Mouse (Mus musculus): ENCODE measurements around the gene Rarg. TPM values are rescaled to one million over a fixed set of nuclear protein-coding genes. Genes with fewer than 3 reads are reported as not detected.

Rarg gene
- polyA plus RNA-seq, 1 experiment from 2014 or later: 16.7 TPM

DNA sequence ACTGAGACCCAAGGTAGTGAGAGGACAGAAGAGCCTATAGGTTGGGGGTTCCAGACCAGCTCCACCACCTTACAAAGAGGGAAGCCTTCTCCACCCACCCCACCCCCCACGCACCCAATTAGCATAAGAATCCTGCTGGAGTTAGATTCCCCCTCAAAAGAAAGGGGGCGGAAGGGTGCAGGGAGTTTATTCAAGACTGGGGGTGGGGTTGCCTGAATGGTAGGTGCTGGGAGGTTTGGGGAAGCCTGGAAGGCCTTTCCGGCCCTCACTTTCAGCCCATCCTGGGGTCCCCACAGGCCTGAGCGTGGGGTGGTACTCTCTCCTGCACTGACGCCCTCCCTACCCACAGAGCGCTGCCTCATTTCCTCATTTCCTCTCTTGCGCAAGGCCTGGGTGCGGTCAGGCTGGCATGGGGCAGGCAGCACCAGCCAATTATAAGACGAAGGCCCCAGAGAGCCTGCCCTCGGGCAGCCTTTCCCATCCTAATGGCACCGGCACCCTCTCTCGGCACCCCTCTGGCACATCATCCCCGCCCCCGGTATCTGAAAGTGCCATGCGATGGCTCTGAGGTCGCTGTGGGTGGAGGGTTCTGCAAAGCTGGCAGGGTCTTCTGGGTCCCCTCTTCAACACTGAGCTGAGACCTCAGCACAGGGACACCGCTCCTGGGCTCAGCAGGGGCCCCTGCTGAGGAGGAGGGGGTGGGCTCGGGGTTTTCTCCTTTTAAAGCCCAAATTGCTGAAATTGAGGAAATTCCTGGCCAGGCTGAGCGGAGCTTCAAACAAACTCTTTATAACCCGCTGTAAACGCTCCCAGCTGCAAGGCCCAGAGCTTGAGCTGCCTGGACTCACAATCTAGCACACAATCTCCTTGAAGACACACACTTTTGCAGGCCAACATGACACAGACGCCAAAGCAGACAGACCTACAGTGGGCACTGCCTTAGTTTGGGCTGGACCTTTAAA lies 13.8 kb downstream of the Rarg start:
- Histone ChIP-seq H3K27ac (no peak overlapping the region), H3K36me3 (replicated peaks) (no peaks in the 10 kb centered on the region), H3K4me3 (replicated peaks) (0 out of 2 replicates have a peak overlapping the region, but pooled peaks have one; percentile 1), H3K4me1 (peaks cover 49% of the 10 kb centered on the region), H3K4me2 (peak overlapping the region; percentile 31), H3K27me3 (peaks cover 71% of the 10 kb centered on the region), H3K9me3 (no peaks in the 10 kb centered on the region), H3K9ac (0 out of 2 replicates have a peak overlapping the region, but pooled peaks have one; percentile 29)
- WGBS: 8% methylated on average over 22 of the region's 22 CpGs
- no peak for ATAC-seq (ENCODE audit: low FRiP score)

DNA sequence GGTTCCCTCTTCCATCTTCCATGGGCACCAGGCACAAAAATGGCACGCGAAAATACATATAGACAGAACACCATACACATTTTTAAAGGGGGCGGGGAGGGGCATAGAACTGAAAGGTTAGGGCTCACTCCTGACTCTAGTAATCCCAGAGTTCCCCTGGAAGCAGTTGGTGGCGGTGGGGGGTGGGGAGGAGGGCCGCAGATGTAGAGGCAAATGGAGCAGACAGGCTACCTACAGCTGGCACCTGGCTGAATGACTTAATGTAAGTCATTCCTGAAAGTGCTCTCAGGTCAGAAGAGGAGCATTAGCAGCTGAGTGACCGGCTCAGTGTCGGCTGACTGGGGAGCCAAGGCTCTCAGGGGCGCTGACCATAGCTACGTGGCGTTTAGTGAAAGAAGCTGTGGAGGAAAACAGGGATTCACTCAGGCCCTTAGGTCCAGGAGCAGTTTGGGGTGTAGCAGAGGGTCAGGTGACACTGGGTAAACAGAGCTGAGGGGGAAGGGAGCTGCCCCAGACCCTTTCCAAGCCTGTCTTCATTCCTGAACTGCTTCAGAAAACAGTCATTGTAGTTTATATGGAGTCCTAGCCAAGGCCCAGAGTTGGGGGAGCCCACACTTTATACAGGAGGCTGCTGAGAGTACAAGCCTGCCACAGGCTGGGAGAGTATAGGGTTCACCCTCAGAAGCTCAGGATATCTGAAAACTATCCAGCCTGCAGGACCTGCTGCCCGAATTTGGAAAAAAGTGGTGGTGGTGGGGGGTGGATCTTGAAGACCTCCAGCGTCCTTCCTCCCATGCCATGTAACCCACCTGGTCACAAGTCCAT lies 14.7 kb downstream of the Rarg start:
- no peak for ATAC-seq (ENCODE audit: low FRiP score)
- Histone ChIP-seq H3K4me3 (replicated peaks) (no peak overlapping the region), H3K4me1 (peaks cover 42% of the 10 kb centered on the region), H3K4me2 (no peak overlapping the region), H3K9ac (no peak overlapping the region), H3K27ac (no peak overlapping the region), H3K9me3 (no peaks in the 10 kb centered on the region), H3K36me3 (replicated peaks) (no peaks in the 10 kb centered on the region), H3K27me3 (peaks cover 64% of the 10 kb centered on the region)
- 28% methylated on average over 12 of the region's 12 CpGs for WGBS

DNA sequence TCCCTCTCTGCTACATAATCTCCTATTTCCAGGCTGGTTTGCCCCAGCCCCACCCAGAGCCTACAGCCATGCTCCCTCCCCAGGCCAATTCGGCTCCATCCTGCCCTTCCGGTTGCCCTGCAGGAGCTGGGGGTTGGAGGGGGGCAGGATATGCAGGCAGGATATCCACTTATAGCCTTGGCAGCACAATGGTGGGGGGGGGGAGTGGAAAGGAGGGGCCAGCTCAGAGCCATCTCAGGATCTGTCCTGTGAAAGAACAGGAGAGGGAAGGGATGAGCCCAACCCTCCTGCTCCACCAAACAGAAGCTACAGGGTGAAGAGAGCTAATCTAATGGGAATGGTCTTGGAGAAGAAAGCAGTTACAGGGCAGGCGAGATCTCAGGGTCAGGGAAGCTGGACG lies 16.7 kb downstream of the Rarg start:
- Histone ChIP-seq H3K27me3 (peaks cover 47% of the 10 kb centered on the region), H3K4me1 (peaks cover 26% of the 10 kb centered on the region), H3K4me3 (replicated peaks) (no peak overlapping the region), H3K9me3 (no peaks in the 10 kb centered on the region), H3K36me3 (replicated peaks) (no peaks in the 10 kb centered on the region), H3K4me2 (no peak overlapping the region), H3K9ac (no peak overlapping the region), H3K27ac (no peak overlapping the region)
- WGBS: 90% methylated on average over 4 of the region's 4 CpGs
- ATAC-seq (ENCODE audit: low FRiP score): no peak

DNA sequence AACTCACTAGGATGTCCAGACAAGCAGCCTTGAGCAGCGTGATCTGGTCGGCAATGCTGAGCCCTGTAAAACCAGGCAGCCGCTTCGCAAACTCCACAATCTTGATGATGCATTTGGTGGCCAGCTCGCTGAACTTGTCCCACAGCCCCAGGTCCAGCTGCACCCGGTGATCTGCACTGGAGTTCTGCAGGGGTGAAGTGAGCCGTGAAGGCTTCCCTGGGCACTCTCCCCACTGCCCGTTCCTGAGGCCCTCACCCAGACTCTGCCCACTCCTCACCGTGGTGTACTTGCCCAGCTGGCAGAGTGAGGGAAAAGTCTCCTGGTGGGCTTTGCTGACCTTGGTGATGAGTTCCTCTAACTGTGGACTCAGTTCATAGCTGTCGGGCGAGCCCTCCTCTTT lies 17.5 kb downstream of the Rarg start:
- Histone ChIP-seq H3K4me3 (replicated peaks) (no peak overlapping the region), H3K4me2 (no peak overlapping the region), H3K27me3 (peaks cover 40% of the 10 kb centered on the region), H3K36me3 (replicated peaks) (no peaks in the 10 kb centered on the region), H3K27ac (no peak overlapping the region), H3K9me3 (no peaks in the 10 kb centered on the region), H3K9ac (no peak overlapping the region), H3K4me1 (peaks cover 29% of the 10 kb centered on the region)
- WGBS: 75% methylated on average over 11 of the region's 11 CpGs
- no peak for ATAC-seq (ENCODE audit: low FRiP score)

DNA sequence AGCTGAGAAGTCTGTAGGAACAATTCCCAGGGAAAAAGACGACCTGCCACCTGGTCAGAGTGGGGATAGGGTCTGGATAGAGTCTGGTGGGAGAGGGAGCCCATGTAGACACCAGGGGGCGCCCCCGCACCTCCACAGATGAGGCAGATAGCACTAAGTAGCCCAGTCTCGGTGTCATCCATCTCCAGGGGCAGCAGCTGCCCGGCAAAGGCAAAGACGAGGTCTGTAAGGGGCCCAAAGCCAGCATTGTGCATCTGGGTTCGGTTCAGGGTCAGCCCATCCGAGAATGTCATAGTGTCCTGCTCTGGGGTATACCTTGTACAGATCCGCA lies 18.1 kb downstream of the Rarg start:
- Histone ChIP-seq H3K27ac (no peak overlapping the region), H3K9me3 (no peaks in the 10 kb centered on the region), H3K4me1 (peaks cover 29% of the 10 kb centered on the region), H3K36me3 (replicated peaks) (no peaks in the 10 kb centered on the region), H3K4me2 (no peak overlapping the region; the same call in 1 of the 2 replicates), H3K9ac (0 out of 2 replicates have a peak overlapping the region, but pooled peaks have one; percentile 36), H3K27me3 (peaks cover 34% of the 10 kb centered on the region), H3K4me3 (replicated peaks) (no peak overlapping the region)
- ATAC-seq (ENCODE audit: low FRiP score): peak; percentile 86
- 16% methylated on average over 9 of the region's 9 CpGs for WGBS

DNA sequence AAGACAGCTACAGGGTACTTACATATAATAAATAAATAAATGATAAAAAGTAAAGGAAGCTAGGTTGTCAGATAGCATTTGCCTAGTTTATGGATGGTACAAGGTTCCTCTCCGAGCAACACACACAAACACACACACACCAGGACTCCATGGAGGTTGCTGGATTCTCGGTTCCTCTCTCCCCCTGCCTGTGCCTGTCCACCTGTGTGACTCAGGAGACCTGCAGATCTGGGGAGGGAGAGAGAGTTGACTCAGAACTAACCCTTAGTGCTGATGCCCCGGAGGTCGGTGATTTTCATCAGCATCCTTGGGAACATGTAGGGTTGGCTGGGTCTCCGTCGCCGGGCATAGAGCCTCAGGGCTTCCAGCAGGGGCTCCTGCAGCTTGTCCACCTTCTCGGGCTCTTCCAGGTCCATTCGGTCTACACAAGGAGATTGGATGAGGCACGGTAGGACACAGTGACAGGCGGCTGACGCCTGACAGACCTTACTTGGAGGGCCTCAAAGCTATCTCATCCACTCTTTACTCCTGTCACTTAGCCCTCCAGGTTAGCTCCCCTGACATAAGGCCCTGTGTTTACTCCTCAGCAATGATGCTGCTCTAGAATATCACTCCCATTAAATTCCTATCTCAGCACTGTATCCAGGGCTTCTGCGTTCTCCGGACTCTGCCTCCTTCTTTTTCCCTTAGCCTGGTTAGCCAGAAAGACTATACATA lies 18.6 kb downstream of the Rarg start:
- ATAC-seq (ENCODE audit: low FRiP score): no peak
- H3K9me3 ChIP-seq: no peaks in the 10 kb centered on the region
- 82% methylated on average over 14 of the region's 14 CpGs for WGBS
- no peak overlapping the region for H3K9ac ChIP-seq
- H3K36me3 ChIP-seq (replicated peaks): no peaks in the 10 kb centered on the region
- H3K27me3 ChIP-seq: peaks cover 29% of the 10 kb centered on the region
- no peak overlapping the region for H3K4me3 ChIP-seq (replicated peaks)
- H3K4me1 ChIP-seq: peaks cover 29% of the 10 kb centered on the region
- no peak overlapping the region for H3K4me2 ChIP-seq
- H3K27ac ChIP-seq: no peak overlapping the region

DNA sequence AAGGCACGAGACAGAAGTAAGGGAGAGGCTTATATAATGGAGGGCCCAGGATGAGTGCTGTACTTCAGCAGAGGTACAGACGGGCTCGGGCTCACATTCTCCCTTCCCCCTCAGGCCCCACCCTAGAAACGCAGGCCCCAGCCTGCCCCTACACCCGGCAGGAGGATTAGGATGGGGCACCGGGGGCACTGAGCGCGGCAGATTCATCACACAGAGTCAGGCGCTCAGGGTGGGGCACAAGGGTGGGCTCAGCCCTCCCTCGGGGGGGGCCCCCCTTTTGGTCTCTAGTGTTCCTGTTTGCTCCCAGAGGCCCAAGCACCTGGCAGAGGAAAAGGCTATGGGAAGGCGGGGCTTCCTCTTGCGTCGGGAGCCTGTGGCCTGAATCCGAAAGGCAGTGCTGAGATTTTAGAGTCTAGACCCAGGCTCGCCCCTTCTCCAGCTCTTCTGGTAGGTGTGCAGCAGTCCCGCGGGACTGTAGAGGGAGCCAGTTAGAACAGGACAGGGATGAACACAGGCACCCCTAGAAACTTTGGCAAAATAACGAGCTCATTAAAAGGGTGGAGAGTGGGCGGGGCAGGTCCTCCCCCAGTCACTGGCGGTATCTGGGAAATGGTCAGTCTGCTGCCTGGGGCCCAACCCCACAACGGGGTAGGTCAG lies 21.8 kb downstream of the Rarg start:
- ATAC-seq (ENCODE audit: low FRiP score): peak; percentile 39; the same call in 1 of the 2 replicates
- Histone ChIP-seq H3K9ac (0 out of 2 replicates have a peak overlapping the region, but pooled peaks have one; percentile 36), H3K36me3 (replicated peaks) (no peaks in the 10 kb centered on the region), H3K9me3 (no peaks in the 10 kb centered on the region), H3K4me3 (replicated peaks) (no peak overlapping the region), H3K4me2 (peak overlapping the region; percentile 40), H3K27ac (0 out of 2 replicates have a peak overlapping the region, but pooled peaks have one; percentile 19), H3K27me3 (peaks cover 3% of the 10 kb centered on the region; the same call in 1 of the 2 replicates), H3K4me1 (peaks cover 20% of the 10 kb centered on the region)
- 23% methylated on average over 21 of the region's 21 CpGs for WGBS

DNA sequence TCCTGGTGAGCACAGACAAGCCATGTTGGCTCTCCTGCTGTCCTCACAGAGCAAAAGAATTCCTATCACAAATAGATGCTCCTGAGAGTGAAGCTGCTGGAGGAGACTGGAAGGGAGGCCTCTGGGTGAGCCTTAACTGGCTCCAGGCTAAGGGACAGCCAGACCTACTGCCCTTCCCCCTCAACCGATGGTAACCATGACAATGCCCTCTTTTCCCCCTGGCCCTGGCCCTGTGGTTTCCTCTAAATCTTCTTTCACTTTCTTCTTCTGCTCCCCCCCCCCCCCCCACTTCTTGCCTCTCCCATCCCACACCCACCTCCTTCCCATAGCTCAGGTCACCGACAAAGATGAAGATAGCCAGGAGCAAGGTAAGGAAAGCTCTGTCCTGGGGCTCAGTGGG lies 23.4 kb downstream of the Rarg start:
- Histone ChIP-seq H3K27me3 (peaks cover 3% of the 10 kb centered on the region; the same call in 1 of the 2 replicates), H3K4me2 (no peak overlapping the region), H3K9me3 (no peaks in the 10 kb centered on the region), H3K4me1 (peaks cover 16% of the 10 kb centered on the region), H3K36me3 (replicated peaks) (no peaks in the 10 kb centered on the region), H3K9ac (no peak overlapping the region), H3K4me3 (replicated peaks) (no peak overlapping the region), H3K27ac (no peak overlapping the region)
- no peak for ATAC-seq (ENCODE audit: low FRiP score)
- 33% methylated on average over 2 of the region's 2 CpGs for whole genome bisulfite sequencing

DNA sequence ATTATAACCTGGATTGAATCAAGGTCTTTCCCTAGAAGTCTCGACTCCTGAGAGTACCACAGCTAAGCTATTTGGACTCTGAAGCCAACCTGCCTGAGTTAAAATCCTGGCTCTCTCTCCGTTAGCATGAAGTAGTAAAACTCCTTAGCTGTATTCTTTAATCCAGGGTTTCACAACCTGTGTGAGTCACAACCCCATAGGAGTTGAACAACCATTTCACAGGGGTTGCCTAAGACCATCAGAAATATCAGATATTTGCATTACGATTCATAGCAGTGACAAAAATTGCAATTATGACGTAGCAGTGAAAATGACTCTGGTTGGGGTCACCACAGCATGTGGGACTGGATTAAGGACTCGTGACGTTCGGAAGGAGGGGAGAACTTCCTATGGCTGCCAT lies 24.6 kb downstream of the Rarg start:
- no peak overlapping the region for H3K9ac ChIP-seq
- H3K9me3 ChIP-seq: no peaks in the 10 kb centered on the region
- peaks cover 16% of the 10 kb centered on the region for H3K4me1 ChIP-seq
- H3K4me2 ChIP-seq: no peak overlapping the region
- H3K27me3 ChIP-seq: peaks cover 3% of the 10 kb centered on the region; the same call in 1 of the 2 replicates
- no peak overlapping the region for H3K4me3 ChIP-seq (replicated peaks)
- WGBS: 86% methylated on average over 7 of the region's 7 CpGs
- no peak overlapping the region for H3K27ac ChIP-seq
- ATAC-seq (ENCODE audit: low FRiP score): no peak
- H3K36me3 ChIP-seq (replicated peaks): no peaks in the 10 kb centered on the region

DNA sequence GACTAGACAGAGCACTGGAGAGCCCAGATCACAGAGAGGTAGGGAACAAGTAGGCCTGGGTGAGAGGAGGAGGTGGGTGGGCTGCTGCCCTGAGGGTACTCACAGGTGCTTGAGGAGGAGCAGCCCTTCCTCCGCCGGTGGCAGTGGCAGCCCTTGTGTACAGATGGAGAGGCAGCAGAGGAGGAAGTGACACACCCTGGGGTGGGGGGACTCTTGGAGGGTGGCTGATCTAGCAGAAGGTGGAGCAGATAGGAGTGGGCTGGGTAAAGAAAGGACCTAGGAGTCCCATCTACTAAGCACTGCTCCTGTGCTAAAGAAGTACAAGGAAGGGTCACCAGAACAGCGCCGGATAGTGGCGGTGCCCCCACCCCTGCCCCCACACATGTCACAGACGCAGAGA lies 25.6 kb downstream of the Rarg start, which contains the start of gene Itgb7:
Gene Itgb7 (minus strand): TSS at position 197 of the 400 bp plus-strand sequence.
- Histone ChIP-seq H3K9me3 (no peaks in the 10 kb centered on the region), H3K36me3 (replicated peaks) (no peaks in the 10 kb centered on the region), H3K4me2 (no peak within 1 kb of the TSS), H3K9ac (0 out of 2 replicates have a peak within 1 kb of the TSS, but pooled peaks have one; percentile 25), H3K27me3 (peaks cover 3% of the 10 kb centered on the region; the same call in 1 of the 2 replicates), H3K27ac (no peak within 1 kb of the TSS), H3K4me1 (peaks cover 16% of the 10 kb centered on the region), H3K4me3 (replicated peaks) (no peak within 1 kb of the TSS)
- WGBS: 53% methylated on average over 6 of the region's 6 CpGs
- ATAC-seq (ENCODE audit: low FRiP score): no peak

All from forebrain, embryonic 12.5 days (tissue).